Mouse (Mus musculus) spleen, postnatal 4 days (tissue): ENCODE measurements around the gene Il22ra1.
"Not testable (repeated sequence)": the region's sequence is repeated elsewhere in the genome, so short reads cannot be mapped to it uniquely, and the experiment has no call there.

Experiments used
- DNase-seq, 2 experiments: peaks; one replicate each; pipeline ENCODE4 v3.0.0; 2022; ENCODE audit warnings: low spot score in 2 of 2

Il22ra1 gene

GRCm38 (mm10) chr4:135727817-135728216, at the start of gene Il22ra1:
TSS of gene Il22ra1 (plus strand) at chr4:135728172.
- no peak for DNase-seq

GRCm38 (mm10) chr4:135679316-135679715, 48.7 kb upstream of the Il22ra1 start:
- no peak for DNase-seq

GRCm38 (mm10) chr4:135681789-135682188, 46.2 kb upstream of the Il22ra1 start:
- DNase-seq = no peak

GRCm38 (mm10) chr4:135683553-135683952, 44.4 kb upstream of the Il22ra1 start:
- no peak for DNase-seq

DNA sequence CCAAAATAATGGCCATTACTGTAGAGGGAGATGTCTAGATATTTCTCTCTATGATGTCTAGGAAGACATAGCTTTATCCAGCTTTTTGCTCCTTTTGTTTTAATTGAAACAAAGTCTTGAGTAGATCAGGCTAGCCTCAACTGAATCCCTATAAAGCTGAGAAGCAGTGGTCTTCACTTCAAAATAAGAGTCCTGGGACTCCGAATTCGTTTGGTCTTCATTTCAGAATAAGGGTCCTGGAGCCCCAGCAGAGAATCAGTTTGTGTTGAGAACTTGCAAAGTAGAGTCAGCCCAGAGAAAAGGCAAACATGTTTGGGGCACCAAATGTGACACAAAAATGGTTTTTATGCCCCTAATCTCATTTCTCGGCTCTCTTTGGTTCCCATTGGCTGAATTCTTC, 43.2 kb upstream of the Il22ra1 start:
- DNase-seq = no peak

- DNase-seq = peak in 1 of 2 experiments; percentile 37
Measured at GRCm38 (mm10) chr4:135685906-135686567, 41.9 kb upstream of the Il22ra1 start, which contains the start of gene Ifnlr1. TSS of gene Ifnlr1 (plus strand) at chr4:135686287.

GRCm38 (mm10) chr4:135686568-135686953, 41.4 kb upstream of the Il22ra1 start:
- no peak for DNase-seq

DNA sequence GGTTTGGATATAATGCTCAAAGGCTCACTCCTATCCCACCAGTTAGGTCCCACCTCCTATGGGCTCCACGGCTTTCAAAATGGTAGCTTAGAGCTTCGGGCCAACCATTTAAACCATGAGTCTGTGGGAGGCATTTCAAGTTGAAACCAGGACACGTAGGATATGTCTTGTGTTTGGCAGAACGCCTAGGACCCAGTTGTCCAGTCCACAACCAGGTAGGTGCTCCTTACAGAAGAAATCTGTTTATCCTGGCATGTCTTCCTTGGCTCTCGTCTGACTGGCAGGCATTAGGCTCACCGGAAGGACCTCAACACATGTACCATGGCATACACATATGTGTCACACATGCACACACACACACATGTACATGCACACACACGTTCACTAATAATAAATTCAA, 38.2 kb upstream of the Il22ra1 start:
- DNase-seq = no peak

DNA sequence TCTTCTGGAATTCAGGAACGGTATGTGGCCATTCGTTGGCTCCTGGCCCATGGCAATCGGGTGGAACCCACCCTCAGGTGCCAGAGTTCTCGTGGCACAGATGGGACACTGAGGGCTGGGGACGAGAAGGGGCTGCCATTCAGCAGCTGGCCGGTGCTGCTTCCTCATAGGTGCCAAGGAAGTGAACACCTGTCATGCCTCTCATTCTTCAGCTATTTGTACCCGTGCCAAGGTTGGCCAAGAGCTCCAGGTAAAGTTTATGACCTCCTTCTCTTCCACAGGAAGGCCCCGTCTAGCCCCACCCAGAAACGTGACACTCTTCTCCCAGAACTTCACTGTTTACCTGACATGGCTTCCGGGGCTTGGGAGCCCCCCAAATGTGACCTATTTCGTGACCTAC, 37.7 kb upstream of the Il22ra1 start:
- DNase-seq = no peak

DNA sequence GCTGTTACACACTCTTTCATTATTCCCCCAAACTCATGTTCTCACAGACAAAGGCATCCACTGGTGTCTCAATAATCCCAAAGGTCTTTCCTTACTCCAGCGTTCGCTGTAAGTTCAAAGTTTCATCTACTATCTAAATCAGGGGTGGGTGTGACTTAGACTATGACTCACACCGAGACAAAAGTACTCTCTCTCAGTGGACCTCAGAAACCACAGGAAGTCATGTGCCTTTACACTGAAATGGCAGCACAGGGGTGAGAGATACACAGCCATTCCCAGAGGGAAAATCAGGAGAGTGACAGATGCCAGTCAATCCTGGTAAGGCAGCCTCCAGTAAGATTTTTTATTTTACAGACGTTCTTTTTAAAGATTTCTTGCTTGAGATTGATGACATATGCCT, 35.1 kb upstream of the Il22ra1 start:
- DNase-seq = no peak

DNA sequence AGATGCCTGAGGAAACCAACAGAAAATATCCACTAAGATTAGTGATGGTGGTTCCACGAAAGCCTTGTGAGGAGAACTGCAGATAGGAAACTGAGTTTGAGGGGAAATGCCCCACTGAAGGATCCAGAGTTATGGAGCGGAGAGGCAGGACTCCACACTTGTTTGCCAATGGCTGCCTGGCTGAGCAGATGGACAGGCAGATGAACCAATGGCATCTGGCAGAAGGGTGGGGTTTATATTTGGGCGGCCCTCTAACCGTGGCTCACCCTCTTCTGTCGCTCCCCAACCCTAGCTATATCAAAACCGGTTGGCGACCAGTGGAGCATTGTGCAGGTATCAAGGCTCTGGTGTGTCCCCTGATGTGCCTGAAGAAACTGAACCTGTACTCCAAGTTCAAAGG, 29.5 kb upstream of the Il22ra1 start:
- no peak for DNase-seq

- DNase-seq = no peak
Measured at GRCm38 (mm10) chr4:135703497-135703896, 24.5 kb upstream of the Il22ra1 start.

GRCm38 (mm10) chr4:135704016-135704415, 24.0 kb upstream of the Il22ra1 start:
- DNase-seq = no peak

DNA sequence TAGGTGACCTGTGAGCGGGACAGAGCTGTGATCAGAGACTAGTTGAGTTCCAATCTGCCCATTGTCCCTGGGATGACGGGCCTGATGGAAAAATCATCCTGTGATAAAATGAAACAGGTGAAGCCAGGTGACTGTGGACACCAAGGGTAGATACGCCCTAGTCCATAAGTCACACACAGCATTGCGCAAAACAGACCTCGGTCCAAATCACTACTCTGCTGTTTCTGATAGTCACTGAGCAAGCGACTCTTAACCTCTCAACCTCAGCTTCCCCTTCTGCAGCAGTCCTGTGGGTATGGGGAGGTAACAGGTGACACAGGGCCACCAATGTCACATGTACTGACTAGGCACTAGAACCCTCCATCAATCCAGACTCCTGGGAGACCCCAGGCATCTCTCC, 21.9 kb upstream of the Il22ra1 start:
- no peak for DNase-seq

GRCm38 (mm10) chr4:135709072-135709564, 18.9 kb upstream of the Il22ra1 start:
- peak; percentile 81 to 94 for DNase-seq

DNA sequence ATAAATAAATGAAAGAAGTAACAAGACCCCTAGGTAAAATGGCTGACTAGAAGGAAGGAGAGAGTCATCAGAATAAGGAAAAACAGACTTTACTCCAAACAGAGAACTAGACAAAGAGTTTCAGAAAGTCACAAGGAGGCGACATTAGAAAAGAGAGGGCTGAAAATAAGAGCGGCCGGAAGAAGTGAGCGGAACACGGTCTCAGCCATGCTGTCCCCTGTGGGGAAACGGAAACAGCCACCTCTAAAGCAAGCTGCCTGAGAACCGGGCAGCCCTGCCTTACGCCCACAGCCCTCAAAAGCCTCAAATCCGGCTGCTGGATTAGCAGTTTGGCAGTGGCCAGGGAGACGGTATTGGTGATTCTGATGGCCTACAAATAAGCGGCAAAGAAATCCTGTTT, 18.4 kb upstream of the Il22ra1 start:
- no peak for DNase-seq

DNA sequence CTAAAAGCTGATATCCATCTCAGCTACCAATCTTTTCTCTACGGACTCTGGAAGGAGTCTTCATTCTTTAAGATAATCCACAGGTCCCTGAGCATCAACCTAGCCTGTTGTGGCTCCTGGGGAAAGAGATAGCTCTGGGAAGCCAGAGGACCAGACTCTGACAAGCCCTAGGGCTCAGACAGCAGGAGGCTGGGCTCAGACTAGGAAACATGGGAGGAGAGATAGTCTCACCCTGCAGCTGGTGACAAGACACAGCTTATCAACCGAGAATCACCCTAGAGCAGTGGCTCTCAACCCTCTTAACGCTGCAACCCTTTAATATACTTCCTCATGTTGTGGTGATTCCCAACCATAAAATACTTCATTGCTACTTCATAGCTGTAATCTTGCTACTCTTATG, 17.6 kb upstream of the Il22ra1 start:
- DNase-seq = no peak

- DNase-seq = no peak
Measured at GRCm38 (mm10) chr4:135714776-135715175, 13.2 kb upstream of the Il22ra1 start.

- not testable (repeated sequence) for DNase-seq
Measured at GRCm38 (mm10) chr4:135716438-135716837, 11.5 kb upstream of the Il22ra1 start.

GRCm38 (mm10) chr4:135722540-135723290, 5.3 kb upstream of the Il22ra1 start:
- no peak for DNase-seq

DNA sequence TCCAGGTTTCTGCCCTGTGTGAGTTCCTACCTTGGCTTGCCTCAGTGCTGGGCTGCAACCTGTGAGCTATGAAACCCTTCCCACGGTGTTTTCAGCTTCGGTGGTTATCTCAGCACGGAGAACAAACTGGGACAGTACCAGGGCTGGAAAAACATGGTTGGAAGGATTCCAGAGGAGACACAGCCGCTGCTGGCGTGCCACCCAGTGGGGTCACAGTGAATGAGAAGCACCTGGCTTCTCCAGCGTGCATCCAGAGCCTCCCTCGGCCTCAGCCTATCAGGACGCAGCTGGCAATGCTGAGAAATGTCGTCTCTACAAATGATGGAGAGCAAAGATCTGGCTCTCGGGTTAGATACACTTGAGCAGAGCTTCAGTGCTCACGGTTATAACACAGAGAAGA, 1.6 kb upstream of the Il22ra1 start:
- DNase-seq = no peak

GRCm38 (mm10) chr4:135730204-135730603, 2.2 kb downstream of the Il22ra1 start:
- DNase-seq = no peak

GRCm38 (mm10) chr4:135730951-135731350, 3.0 kb downstream of the Il22ra1 start:
- no peak for DNase-seq
